8 mouse cellular contexts compared by ENCODE assay signal in genomic region chr15:94325509-94326181, GRCm38 (mm10).
DNase-seq lines count a peak whose midpoint lies in the region; ATAC-seq lines count a peak whose summit lies in the region.

No protein-coding gene starts in this region.

- DNase-seq in left cerebral cortex, postnatal 4 days, result peak; percentile 70
- DNase-seq in left cerebral cortex, adult 8-10 months (ENCODE audit: low spot score in 2 of 2), result no peak
- DNase-seq in adrenal gland, postnatal 36 days, result peak; percentile 75 to 82
- DNase-seq in gastrocnemius, postnatal 14 days, result peak; percentile 66
- peak; percentile 72 for DNase-seq in kidney, adult 9 months
- peak; percentile 31 for DNase-seq in ovary, adult 18-20 months (ENCODE audit: low spot score)
- no peak for DNase-seq in embryo, embryonic 10 days (ENCODE audit: low spot score)

- intact Hi-C loops in left cerebral cortex, postnatal 4 days (cut with DNase I), result no loop called here
- intact Hi-C loops in gastrocnemius, postnatal 14 days (cut with DNase I; ENCODE audit: low total_unique reads), result no loop called here

- ATAC-seq in erythroid progenitor cell, adult 5-6 weeks (replicated peaks; ENCODE audit: low FRiP score, poor library complexity, severe bottlenecking), result no peak

Comparison
In these comparisons a context has a peak if more than half of its experiments do, and no peak if none do; other contexts are left out.
1. DNase-seq: peak in left cerebral cortex, postnatal 4 days (single experiment), adrenal gland, postnatal 36 days (2 of 2), gastrocnemius, postnatal 14 days (single experiment), kidney, adult 9 months (single experiment) and ovary, adult 18-20 months (single experiment); none in left cerebral cortex, adult 8-10 months (0 of 2) and embryo, embryonic 10 days (single experiment).